Mouse (Mus musculus): ENCODE measurements around the gene Rapgef4. TPM values are rescaled to one million over a fixed set of nuclear protein-coding genes. Genes with fewer than 3 reads are reported as not detected.

Gene Rapgef4
- polyA plus RNA-seq, 1 experiment, result 9.2 TPM

- Histone ChIP-seq H3K27ac (ENCODE audit: control insufficient read depth, insufficient read depth, low read length) (no peak overlapping the region), H3K4me1 (replicated peaks; ENCODE audit: control insufficient read depth, insufficient read depth, low read length) (peaks cover 42% of the 10 kb centered on the region), H3K36me3 (ENCODE audit: control insufficient read depth, insufficient read depth, low read length) (no peaks in the 10 kb centered on the region), H3K27me3 (ENCODE audit: control insufficient read depth, insufficient read depth, low read length) (no peaks in the 10 kb centered on the region), H3K4me3 (ENCODE audit: control insufficient read depth, insufficient read depth, low read length) (no peak overlapping the region)
- 12% methylated on average over 5 of the region's 5 CpGs for WGBS
- DNase-seq, result peak; percentile 58
- TF ChIP-seq CTCF (IDR thresholded peaks at IDR 0.05; ENCODE audit: borderline replicate concordance, control insufficient read depth, extremely low read depth, insufficient read depth, low read length, poor library complexity) (no peak), POLR2A (IDR thresholded peaks at IDR 0.05; ENCODE audit: control insufficient read depth, extremely low read depth, insufficient read depth, low read length, poor library complexity) (no peak)
These were observed 224.8 kb downstream of the Rapgef4 start for GRCm38 (mm10) chr2:72205869-72206268.

- Histone ChIP-seq H3K4me3 (ENCODE audit: control insufficient read depth, insufficient read depth, low read length) (no peak overlapping the region), H3K36me3 (ENCODE audit: control insufficient read depth, insufficient read depth, low read length) (no peaks in the 10 kb centered on the region), H3K27ac (ENCODE audit: control insufficient read depth, insufficient read depth, low read length) (no peak overlapping the region), H3K27me3 (ENCODE audit: control insufficient read depth, insufficient read depth, low read length) (no peaks in the 10 kb centered on the region), H3K4me1 (replicated peaks; ENCODE audit: control insufficient read depth, insufficient read depth, low read length) (peaks cover 37% of the 10 kb centered on the region)
- no peak for TF ChIP-seq POLR2A (IDR thresholded peaks at IDR 0.05; ENCODE audit: control insufficient read depth, extremely low read depth, insufficient read depth, low read length, poor library complexity)
- 56% methylated on average over 4 of the region's 4 CpGs for WGBS
- DNase-seq, result no peak
These were observed 225.6 kb downstream of the Rapgef4 start for GRCm38 (mm10) chr2:72206530-72207248.

DNA sequence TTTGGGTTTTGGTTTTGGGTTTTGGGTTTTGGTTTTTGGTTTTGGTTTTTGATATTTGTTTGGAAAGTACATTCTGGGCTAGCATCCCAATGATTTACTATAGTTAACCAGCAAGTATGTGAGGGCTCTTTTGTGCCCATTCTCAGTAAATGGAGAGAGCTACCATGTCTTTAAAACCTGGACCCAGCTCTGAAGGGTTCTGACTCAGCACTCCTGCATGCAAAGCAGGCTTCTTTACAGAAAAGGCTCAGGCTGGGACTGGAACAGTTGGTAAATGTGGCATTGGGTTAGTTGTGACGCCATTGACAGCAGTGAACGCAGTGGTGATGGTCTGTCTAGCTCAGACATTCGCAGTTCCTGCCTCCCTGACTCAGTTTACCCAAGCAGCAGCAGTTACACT, 236.3 kb downstream of the Rapgef4 start:
- Histone ChIP-seq H3K27me3 (ENCODE audit: control insufficient read depth, insufficient read depth, low read length) (no peaks in the 10 kb centered on the region), H3K27ac (ENCODE audit: control insufficient read depth, insufficient read depth, low read length) (no peak overlapping the region), H3K4me1 (replicated peaks; ENCODE audit: control insufficient read depth, insufficient read depth, low read length) (0 out of 2 replicates have a peak, but pooled peaks cover 5% of the 10 kb centered on the region), H3K4me3 (ENCODE audit: control insufficient read depth, insufficient read depth, low read length) (no peak overlapping the region), H3K36me3 (ENCODE audit: control insufficient read depth, insufficient read depth, low read length) (no peaks in the 10 kb centered on the region)
- TF ChIP-seq CTCF (IDR thresholded peaks at IDR 0.05; ENCODE audit: borderline replicate concordance, control insufficient read depth, extremely low read depth, insufficient read depth, low read length, poor library complexity) (no peak), POLR2A (IDR thresholded peaks at IDR 0.05; ENCODE audit: control insufficient read depth, extremely low read depth, insufficient read depth, low read length, poor library complexity) (no peak)
- DNase-seq, result no peak
- WGBS, result 84% methylated on average over 3 of the region's 3 CpGs

DNA sequence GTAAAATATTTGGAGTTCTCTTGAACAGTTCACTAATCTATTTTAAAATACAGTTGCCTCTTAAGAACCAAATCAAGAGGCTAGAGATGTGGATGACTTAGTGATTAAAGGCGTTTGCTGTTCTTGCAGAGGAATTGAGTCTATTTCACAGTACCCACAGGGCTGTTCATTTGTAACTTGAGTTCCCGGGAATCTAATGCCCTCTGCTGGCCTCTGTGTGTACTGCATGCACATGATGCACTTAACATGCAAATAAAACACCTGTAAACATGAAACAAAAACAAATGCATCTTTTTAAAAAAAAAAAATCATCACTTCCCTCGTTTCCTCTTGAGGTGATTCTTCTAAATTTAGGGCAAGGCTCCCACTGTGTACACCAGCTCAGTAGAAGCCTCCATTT, 238.9 kb downstream of the Rapgef4 start:
- TF ChIP-seq POLR2A (IDR thresholded peaks at IDR 0.05; ENCODE audit: control insufficient read depth, extremely low read depth, insufficient read depth, low read length, poor library complexity) (no peak), CTCF (IDR thresholded peaks at IDR 0.05; ENCODE audit: borderline replicate concordance, control insufficient read depth, extremely low read depth, insufficient read depth, low read length, poor library complexity) (no peak)
- DNase-seq, result peak; percentile 81
- H3K27ac ChIP-seq (ENCODE audit: control insufficient read depth, insufficient read depth, low read length), result no peak overlapping the region
- H3K27me3 ChIP-seq (ENCODE audit: control insufficient read depth, insufficient read depth, low read length), result no peaks in the 10 kb centered on the region
- WGBS, result 9% methylated on average over 3 of the region's 3 CpGs
- 0 out of 2 replicates have a peak, but pooled peaks cover 5% of the 10 kb centered on the region for H3K4me1 ChIP-seq (replicated peaks; ENCODE audit: control insufficient read depth, insufficient read depth, low read length)
- no peak overlapping the region for H3K4me3 ChIP-seq (ENCODE audit: control insufficient read depth, insufficient read depth, low read length)
- no peaks in the 10 kb centered on the region for H3K36me3 ChIP-seq (ENCODE audit: control insufficient read depth, insufficient read depth, low read length)

DNA sequence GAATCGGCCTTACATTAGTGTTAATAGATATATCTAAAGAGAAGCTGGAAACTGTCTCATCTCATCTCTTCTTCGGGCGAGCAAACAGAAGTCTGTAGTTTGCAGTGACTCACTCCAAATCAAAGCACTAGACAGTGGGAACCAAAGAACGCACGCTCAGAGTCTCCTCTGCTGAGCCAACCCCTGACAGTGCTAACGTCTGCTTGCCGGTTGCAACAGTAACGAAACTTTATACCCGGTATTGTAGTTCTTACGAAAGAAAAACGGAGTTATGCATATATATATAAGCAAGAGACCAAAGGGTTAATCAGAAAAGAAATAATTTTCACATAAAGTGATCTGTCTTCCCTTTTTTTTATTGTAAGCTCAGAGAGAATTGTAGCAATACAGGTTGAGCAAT, 240.2 kb downstream of the Rapgef4 start:
- no peak for DNase-seq
- Histone ChIP-seq H3K27me3 (ENCODE audit: control insufficient read depth, insufficient read depth, low read length) (no peaks in the 10 kb centered on the region), H3K4me3 (ENCODE audit: control insufficient read depth, insufficient read depth, low read length) (no peak overlapping the region), H3K27ac (ENCODE audit: control insufficient read depth, insufficient read depth, low read length) (no peak overlapping the region), H3K4me1 (replicated peaks; ENCODE audit: control insufficient read depth, insufficient read depth, low read length) (0 out of 2 replicates have a peak, but pooled peaks cover 5% of the 10 kb centered on the region), H3K36me3 (ENCODE audit: control insufficient read depth, insufficient read depth, low read length) (no peaks in the 10 kb centered on the region)
- TF ChIP-seq CTCF (IDR thresholded peaks at IDR 0.05; ENCODE audit: borderline replicate concordance, control insufficient read depth, extremely low read depth, insufficient read depth, low read length, poor library complexity), result no peak
- TF ChIP-seq POLR2A (IDR thresholded peaks at IDR 0.05; ENCODE audit: control insufficient read depth, extremely low read depth, insufficient read depth, low read length, poor library complexity), result no peak
- 96% methylated on average over 11 of the region's 11 CpGs for whole genome bisulfite sequencing

- no peak overlapping the region for H3K27ac ChIP-seq (ENCODE audit: control insufficient read depth, insufficient read depth, low read length)
These were observed 240.7 kb downstream of the Rapgef4 start for GRCm38 (mm10) chr2:72221706-72222105.

More at GRCm38 (mm10) chr2:72221706-72222105, 240.7 kb downstream of the Rapgef4 start:
- TF ChIP-seq CTCF (IDR thresholded peaks at IDR 0.05; ENCODE audit: borderline replicate concordance, control insufficient read depth, extremely low read depth, insufficient read depth, low read length, poor library complexity), result no peak
- TF ChIP-seq POLR2A (IDR thresholded peaks at IDR 0.05; ENCODE audit: control insufficient read depth, extremely low read depth, insufficient read depth, low read length, poor library complexity), result no peak
- 82% methylated on average over 7 of the region's 7 CpGs for WGBS
- no peaks in the 10 kb centered on the region for H3K27me3 ChIP-seq (ENCODE audit: control insufficient read depth, insufficient read depth, low read length)
- H3K36me3 ChIP-seq (ENCODE audit: control insufficient read depth, insufficient read depth, low read length), result no peaks in the 10 kb centered on the region
- H3K4me1 ChIP-seq (replicated peaks; ENCODE audit: control insufficient read depth, insufficient read depth, low read length), result 0 out of 2 replicates have a peak, but pooled peaks cover 4% of the 10 kb centered on the region
- no peak for DNase-seq
- no peak overlapping the region for H3K4me3 ChIP-seq (ENCODE audit: control insufficient read depth, insufficient read depth, low read length)

Data from thymus, adult 2 months (tissue).